Mouse (Mus musculus): ENCODE results near the gene Eps15l1.

Gene Eps15l1

DNA sequence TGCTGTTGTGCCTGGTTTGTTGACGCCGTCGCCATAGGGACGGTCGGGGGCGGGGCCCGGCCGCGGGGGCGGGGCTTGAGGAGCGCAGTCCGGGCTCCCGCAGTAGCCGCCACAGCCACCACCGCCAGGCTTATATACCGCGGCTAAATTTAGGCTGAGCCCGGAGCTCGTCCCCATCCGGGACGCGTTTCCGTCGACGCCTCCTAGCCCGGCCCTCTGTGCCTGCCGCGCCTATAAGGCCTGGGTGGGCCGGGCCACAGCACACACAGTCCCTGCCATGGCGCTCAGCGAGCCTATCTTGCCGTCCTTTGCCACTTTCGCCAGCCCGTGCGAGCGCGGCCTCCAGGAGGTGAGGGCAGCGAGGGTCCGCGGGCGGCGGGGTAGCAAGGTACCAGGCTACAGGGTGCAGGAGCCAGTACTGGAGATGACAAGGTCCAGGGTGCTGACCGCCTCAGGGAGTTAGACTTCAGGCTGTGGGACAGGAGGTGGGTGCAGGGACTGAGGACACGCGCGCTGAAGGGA, 102.4 kb downstream of the Eps15l1 start, which contains the start of gene Klf2:
TSS of gene Klf2 (plus strand) at position 233 of the 522 bp plus-strand sequence.
- DNase-seq: peak; percentile 97

- no peak for DNase-seq
Measured at GRCm38 (mm10) chr8:72317741-72318301, 103.4 kb downstream of the Eps15l1 start.

GRCm38 (mm10) chr8:72316053-72316695, 105.1 kb downstream of the Eps15l1 start:
- no peak for DNase-seq

DNA sequence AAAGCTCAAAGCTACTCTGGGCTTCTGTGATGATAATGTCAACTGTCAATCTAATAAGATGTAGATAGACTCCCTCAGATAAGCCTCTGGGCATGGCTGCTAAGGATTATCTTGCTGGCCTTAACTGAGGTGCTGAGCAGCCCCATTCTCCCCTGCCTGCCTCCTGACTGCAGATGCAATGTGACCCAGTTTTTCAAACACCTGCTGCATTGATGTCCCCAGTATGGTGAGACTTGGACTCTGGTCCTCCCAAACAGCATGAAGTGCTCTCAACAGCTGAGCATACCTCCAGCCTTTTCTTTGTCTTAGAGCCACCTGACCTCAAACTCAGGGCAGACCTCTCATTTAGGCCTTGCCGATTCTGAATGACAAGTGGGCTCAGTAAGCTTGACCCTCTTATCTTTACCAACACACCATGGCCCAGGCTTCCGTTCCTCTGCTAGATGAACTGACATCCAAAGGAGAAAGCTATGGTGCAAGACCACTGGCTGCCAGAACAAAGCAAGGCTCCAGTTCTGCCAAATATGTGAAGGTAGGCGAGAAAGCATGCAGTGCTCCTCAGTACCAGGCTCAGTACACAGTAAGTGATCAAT, 108.2 kb downstream of the Eps15l1 start:
- no peak for DNase-seq

- peak; percentile 83 to 90 for DNase-seq
Measured at GRCm38 (mm10) chr8:72310849-72311506, 110.3 kb downstream of the Eps15l1 start.

- peak; percentile 72 to 76 for DNase-seq
Measured at GRCm38 (mm10) chr8:72308276-72308675, 113.0 kb downstream of the Eps15l1 start.

DNA sequence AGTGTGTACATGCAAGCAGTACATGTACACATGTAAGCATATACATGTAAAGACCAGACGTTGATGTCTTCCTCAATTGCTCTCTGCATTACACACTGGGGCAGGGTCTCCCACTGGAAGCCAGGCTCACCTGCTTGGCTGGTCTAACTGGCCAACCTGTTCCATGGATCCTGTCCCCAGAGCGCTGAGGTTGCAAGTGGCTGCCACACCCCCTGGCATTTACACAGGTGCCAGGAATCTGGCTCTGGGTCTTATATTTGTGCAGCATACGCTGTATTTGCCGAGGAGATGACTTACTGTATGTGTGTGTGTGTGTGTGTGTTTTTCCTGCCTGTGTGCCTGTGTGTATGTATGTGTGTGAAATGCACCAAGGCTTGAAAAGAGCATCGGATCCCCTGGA, 114.3 kb downstream of the Eps15l1 start:
- no peak for DNase-seq

- DNase-seq: no peak
Measured at GRCm38 (mm10) chr8:72305210-72305905, 115.9 kb downstream of the Eps15l1 start, which contains the start of gene Gm10282. TSS of gene Gm10282 (minus strand) at chr8:72305260.

GRCm38 (mm10) chr8:72303633-72304032, 117.6 kb downstream of the Eps15l1 start:
- peak; percentile 70 to 86 for DNase-seq

DNA sequence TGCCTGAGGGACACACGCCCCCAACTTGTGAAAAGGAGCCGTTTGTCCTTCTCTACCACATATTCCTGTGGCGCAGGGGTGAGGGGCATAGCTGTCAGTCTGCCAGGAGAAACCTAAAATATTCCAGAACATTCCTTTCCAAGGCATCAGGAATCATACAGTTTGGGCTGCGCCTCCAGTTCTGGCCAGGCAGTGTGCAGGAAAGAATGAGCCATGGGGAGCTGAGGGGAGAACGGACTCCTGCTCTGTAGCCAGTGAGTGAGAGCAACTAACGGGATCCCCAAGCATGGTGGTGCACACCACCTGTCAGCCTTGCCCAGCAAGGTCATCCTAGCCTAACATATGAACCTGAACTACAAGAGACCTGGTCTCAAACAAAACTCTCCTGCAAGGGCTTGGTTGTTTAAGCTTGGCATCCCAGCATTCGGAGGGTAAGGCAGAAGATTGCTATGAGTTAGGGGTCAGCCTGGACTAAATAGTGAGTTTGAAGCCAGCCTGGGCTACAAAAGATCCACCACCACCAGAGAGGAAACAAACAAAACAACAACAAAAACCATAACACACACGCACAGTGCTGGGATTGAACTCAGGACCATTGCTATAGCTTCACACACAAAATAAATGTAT, 118.2 kb downstream of the Eps15l1 start:
- DNase-seq: no peak

DNA sequence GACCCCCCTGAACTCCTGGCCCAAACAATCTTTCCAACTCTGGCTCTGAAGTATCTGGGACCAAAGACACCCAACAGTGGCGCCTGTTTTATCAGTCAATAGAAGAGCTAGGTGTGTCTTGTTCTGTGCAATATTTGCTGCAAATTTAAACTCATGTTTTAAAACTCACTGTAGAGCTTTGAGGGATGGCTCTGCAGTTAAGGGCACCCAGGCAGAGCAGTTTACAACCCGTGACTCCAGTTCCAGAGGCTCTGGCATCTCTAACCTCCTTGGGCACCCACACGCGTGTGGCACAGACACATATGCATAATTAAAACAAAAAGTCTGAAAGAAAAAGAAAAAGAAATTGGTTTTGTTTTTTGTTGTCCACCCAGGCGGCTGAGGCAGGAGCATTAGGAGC, 119.8 kb downstream of the Eps15l1 start:
- no peak for DNase-seq

GRCm38 (mm10) chr8:72300654-72301400, 120.4 kb downstream of the Eps15l1 start:
- DNase-seq: no peak

DNA sequence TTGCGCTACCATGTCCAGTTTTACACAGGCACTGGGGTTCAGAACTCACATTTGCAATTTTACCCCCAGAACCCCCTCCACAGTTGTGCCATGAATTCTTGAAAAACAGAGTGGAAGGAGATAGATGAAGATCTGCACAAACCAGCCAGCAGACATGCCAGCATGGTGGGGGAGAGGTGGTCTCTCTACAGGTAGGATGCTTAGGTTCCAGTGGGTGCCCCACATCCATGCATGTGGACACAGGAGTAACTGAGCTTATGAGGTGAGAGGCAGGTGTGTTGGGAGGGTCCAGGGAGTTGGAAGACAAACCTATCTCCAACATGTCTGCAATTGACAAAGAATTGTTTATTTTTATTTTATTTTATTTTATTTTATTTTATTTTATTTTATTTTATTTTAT, 122.3 kb downstream of the Eps15l1 start:
- no peak for DNase-seq

GRCm38 (mm10) chr8:72296561-72296960, 124.7 kb downstream of the Eps15l1 start:
- no peak for DNase-seq

DNA sequence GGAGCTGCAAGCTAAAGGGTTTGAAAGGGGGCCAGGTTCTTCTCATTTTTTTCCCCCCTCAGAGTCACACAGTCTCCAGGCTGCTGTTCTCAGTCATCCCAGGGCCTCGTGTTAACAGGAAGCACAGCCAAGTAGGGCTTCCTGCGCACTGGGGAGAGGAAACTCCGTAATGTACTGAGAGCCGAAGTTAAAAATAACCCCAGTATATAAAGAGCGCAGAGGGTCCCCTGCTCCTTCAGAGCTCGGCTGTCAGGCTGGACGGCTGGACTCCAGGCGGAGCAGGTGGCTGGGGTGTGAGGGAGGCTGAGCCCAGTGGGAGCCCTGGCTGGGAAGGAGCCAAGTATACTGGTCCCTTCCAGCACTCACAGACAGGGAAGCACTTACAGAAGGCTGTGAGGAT, 125.6 kb downstream of the Eps15l1 start:
- peak; percentile 84 to 90 for DNase-seq

GRCm38 (mm10) chr8:72295125-72295524, 126.1 kb downstream of the Eps15l1 start:
- DNase-seq: peak in 1 of 2 experiments; percentile 5

- DNase-seq: no peak
Measured at GRCm38 (mm10) chr8:72293309-72293708, 128.0 kb downstream of the Eps15l1 start.

GRCm38 (mm10) chr8:72291104-72291503, 130.2 kb downstream of the Eps15l1 start:
- no peak for DNase-seq

Data from kidney, postnatal 36 days (tissue).